Mouse (Mus musculus) heart, embryonic 14.5 days (tissue): Measurements from ENCODE around the gene Plekhm2. TPM values are rescaled to one million over a fixed set of nuclear protein-coding genes. Genes with fewer than 3 reads are reported as not detected.

Source experiments
- ATAC-seq: fragments of 200-750 bp; cut with Nextera tagmentation; 2 replicates; pipeline ENCODE4 v1.8.0; 2017; ENCODE audit warnings: low read depth, moderate TSS enrichment; ENCODE audit not compliant: insufficient number of reproducible peaks, insufficient read depth, low FRiP score
- H3K27ac ChIP-seq, 2 experiments: fragments of 200-500 bp in 1 of 2; fragments of 300-500 bp in 1 of 2; sonication (generic) in 1 of 2; replicated peaks in 1 of 2; 2 replicates each; pipeline ENCODE4 v1.5.1; 2012 to 2014; ENCODE audit warnings: low read depth in 2 of 2, low read length in 2 of 2, control low read depth in 1 of 2, mild to moderate bottlenecking in 1 of 2, mixed read lengths in 1 of 2; ENCODE audit not compliant: control insufficient read depth in 1 of 2, insufficient read depth in 1 of 2
- H3K27me3 ChIP-seq: fragments of 300-500 bp; sonication (generic); 2 replicates; pipeline ENCODE4 v1.6.1; 2014; ENCODE audit warnings: mild to moderate bottlenecking, low read length, control low read depth; ENCODE audit not compliant: control insufficient read depth, insufficient read depth
- H3K36me3 ChIP-seq: fragments of 300-500 bp; sonication (generic); 2 replicates; pipeline ENCODE4 v1.6.1; 2014; ENCODE audit warnings: mild to moderate bottlenecking, control low read depth, low read length, mixed read lengths; ENCODE audit not compliant: control insufficient read depth, insufficient read depth
- H3K4me1 ChIP-seq, 2 experiments: fragments of 200-500 bp in 1 of 2; fragments of 300-500 bp in 1 of 2; sonication (generic) in 1 of 2; 2 replicates each; pipeline ENCODE4 v1.6.1; 2012 to 2014; ENCODE audit warnings: low read length in 2 of 2, control low read depth in 1 of 2, mixed read lengths in 1 of 2; ENCODE audit not compliant: control insufficient read depth in 2 of 2, insufficient read depth in 2 of 2
- H3K4me2 ChIP-seq: fragments of 300-500 bp; sonication (generic); 2 replicates; pipeline ENCODE4 v1.6.1; 2014; ENCODE audit warnings: mild to moderate bottlenecking, low read length
- H3K4me3 ChIP-seq, 2 experiments: fragments of 200-500 bp in 1 of 2; fragments of 300-500 bp in 1 of 2; sonication (generic) in 1 of 2; 2 replicates each; pipeline ENCODE4 v1.5.1; 2012 to 2014; ENCODE audit warnings: low read length in 2 of 2, mild to moderate bottlenecking in 2 of 2, control low read depth in 1 of 2, low read depth in 1 of 2, moderate library complexity in 1 of 2; ENCODE audit not compliant: control insufficient read depth in 1 of 2, insufficient read depth in 1 of 2
- H3K9ac ChIP-seq: fragments of 300-500 bp; sonication (generic); 2 replicates; pipeline ENCODE4 v1.6.1; 2014; ENCODE audit warnings: mild to moderate bottlenecking, low read length
- H3K9me3 ChIP-seq: fragments of 300-500 bp; sonication (generic); 2 replicates; pipeline ENCODE4 v1.6.1; 2016; ENCODE audit warnings: low read length, control low read depth; ENCODE audit not compliant: control insufficient read depth
- WGBS: fragments of 180-500 bp; shearing (Covaris S2); extraction: QIAGEN DNeasy Blood & Tissue Kit; methylation state at CpG from one replicate; pipeline ENCODE4 v1.1.7; 2014; 5-methylcytosine and 5-hydroxymethylcytosine counted together
- polyA plus RNA-seq: library from polyadenylated mRNA; unstranded; fragments of >200 nt; fragmentation: Nextera tagmentation; extraction: Ambion mirVana; gene quantifications from 2 replicates; pipeline ENCODE4 v1.2.1, GENCODE M21; 2014

The Plekhm2 gene
- polyA plus RNA-seq, 1 experiment from 2014 or later: 7.8 TPM

DNA sequence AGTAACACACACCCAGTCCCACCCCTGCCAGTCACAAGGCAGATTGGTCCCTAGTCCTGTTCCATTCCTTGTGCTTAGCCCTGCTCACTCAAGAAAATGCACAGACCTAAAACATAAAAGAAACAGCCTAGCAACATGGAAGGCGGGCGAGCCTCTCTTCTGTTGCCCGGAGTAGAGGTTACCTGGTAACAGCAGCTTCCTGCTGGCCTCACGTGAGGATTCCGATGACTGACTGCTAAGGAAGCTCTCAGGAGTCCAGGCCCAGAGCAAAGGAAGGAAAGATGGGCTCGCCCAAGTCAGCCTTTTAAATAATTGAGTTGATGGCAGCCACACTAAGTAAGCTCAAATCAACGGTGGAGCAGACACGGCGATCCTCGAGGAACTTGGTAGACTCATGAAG is 12.8 kb downstream of the Plekhm2 start:
- Histone ChIP-seq H3K27me3 (no peaks in the 10 kb centered on the region), H3K4me2 (no peak overlapping the region), H3K9ac (no peak overlapping the region), H3K9me3 (no peaks in the 10 kb centered on the region), H3K27ac (no peak overlapping the region; a peak in 1 of 4 replicates), H3K36me3 (peaks cover 48% of the 10 kb centered on the region), H3K4me3 (no peak overlapping the region), H3K4me1 (peaks cover 11 to 21% of the 10 kb centered on the region in 2 experiments)
- WGBS: 87% methylated on average over 10 of the region's 10 CpGs
- no peak for ATAC-seq

DNA sequence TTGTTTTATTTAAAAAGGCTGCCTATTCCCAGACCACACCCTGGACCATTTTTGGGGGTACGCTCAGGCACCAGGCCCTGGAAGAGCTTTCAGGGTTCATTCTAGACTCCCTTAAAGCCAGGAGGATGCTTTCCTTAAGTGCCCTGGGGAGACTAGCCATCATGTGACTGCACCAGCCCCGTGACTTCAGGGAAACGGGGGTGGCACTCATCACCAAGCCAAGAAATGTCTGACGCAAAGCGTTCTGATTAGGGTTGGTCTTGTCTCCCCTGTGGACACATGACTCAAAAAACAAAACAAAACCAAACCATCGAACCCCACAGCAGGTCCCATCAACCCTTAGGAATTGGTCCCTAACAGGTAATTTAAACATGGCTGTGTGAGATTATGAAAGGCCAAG is 13.4 kb downstream of the Plekhm2 start:
- WGBS: 67% methylated on average over 6 of the region's 6 CpGs
- no peak overlapping the region; a peak in 1 of 4 replicates for H3K27ac ChIP-seq
- no peak for ATAC-seq

DNA sequence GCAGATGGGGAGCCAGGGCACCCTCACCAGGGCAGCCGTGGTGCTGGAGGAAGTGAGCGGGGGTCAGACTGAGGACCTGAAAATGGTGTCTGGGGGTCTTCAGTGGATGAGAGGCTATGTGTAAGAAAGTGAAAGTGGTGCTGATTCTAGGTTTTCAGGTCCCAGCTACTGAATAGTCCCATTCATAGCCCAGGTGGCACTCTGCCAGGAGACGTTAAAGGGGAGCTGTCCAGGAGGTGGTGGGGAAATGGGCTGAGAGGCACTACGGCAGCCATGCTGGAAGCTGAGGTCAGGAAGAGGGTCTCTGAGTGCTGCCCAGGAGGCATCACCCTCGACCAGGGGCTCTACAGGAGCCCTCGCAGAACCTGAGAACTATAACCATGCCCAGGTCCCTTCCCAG is 15.5 kb downstream of the Plekhm2 start:
- no peak overlapping the region for H3K9ac ChIP-seq
- ATAC-seq: no peak
- no peaks in the 10 kb centered on the region for H3K9me3 ChIP-seq
- no peak overlapping the region for H3K27ac ChIP-seq
- peaks cover 0 to 12% of the 10 kb centered on the region in 2 experiments; a peak in 3 of 4 replicates for H3K4me1 ChIP-seq
- H3K27me3 ChIP-seq: no peaks in the 10 kb centered on the region
- H3K4me2 ChIP-seq: no peak overlapping the region
- H3K36me3 ChIP-seq: peaks cover 37% of the 10 kb centered on the region
- no peak overlapping the region for H3K4me3 ChIP-seq
- WGBS: 67% methylated on average over 6 of the region's 6 CpGs

More for the DNA sequence above, 13.4 kb downstream of the Plekhm2 start:
- H3K4me1 ChIP-seq: peaks cover 4 to 15% of the 10 kb centered on the region in 2 experiments
- no peak overlapping the region for H3K9ac ChIP-seq
- peaks cover 43% of the 10 kb centered on the region for H3K36me3 ChIP-seq
- H3K4me2 ChIP-seq: no peak overlapping the region
- no peaks in the 10 kb centered on the region for H3K9me3 ChIP-seq
- no peaks in the 10 kb centered on the region for H3K27me3 ChIP-seq
- H3K4me3 ChIP-seq: no peak overlapping the region

DNA sequence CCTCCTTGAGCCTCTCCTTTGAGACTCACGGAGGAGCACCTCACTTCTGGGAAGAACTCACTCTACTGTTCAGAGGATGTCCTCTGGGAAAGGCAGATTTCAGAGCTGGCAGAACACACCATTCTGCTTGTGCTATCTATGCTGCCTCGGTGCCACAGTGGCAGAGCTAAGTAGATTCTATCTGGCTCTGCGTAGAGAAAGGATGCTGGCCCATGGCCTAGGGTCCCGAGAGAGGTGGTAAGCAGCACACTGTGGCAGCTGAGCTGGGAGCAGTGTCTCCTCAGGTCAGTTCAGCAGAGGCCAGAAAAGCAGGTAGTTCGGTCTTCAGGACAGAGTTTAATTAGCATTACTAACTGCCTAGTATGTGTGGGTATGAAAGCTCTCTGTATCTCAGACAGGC is 16.4 kb downstream of the Plekhm2 start:
- H3K4me2 ChIP-seq: no peak overlapping the region

DNA sequence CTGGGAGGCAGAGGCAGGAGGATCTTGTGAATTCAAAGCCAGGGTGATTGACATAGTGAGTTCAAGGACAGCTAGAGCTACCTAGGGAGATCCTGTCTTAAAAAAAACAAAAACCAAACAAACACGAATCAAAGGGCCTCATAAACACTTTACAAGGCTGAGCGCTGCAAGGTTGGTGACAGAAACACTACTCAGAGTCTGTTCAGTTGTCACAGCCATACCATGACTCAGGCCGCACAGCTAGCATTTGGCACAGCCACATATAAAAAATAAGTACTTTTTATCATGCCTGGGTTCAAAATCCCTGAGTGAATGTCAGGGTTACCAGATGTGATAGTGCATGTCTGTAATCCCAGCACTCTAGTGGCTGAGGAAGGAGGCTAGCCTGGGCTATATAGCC is 17.5 kb downstream of the Plekhm2 start:
- H3K36me3 ChIP-seq: peaks cover 27% of the 10 kb centered on the region
- no peaks in the 10 kb centered on the region for H3K27me3 ChIP-seq
- no peak overlapping the region for H3K4me2 ChIP-seq
- ATAC-seq: no peak
- H3K9me3 ChIP-seq: no peaks in the 10 kb centered on the region
- 88% methylated on average over 3 of the region's 3 CpGs for WGBS
- no peak overlapping the region for H3K4me3 ChIP-seq
- no peak overlapping the region for H3K9ac ChIP-seq
- peaks cover 17 to 32% of the 10 kb centered on the region in 2 experiments for H3K4me1 ChIP-seq
- no peak overlapping the region for H3K27ac ChIP-seq

More for the DNA sequence above, 16.4 kb downstream of the Plekhm2 start:
- no peak overlapping the region for H3K9ac ChIP-seq
- no peaks in the 10 kb centered on the region for H3K9me3 ChIP-seq
- 87% methylated on average over 5 of the region's 5 CpGs for WGBS
- no peak overlapping the region for H3K4me3 ChIP-seq
- peaks cover 27% of the 10 kb centered on the region for H3K36me3 ChIP-seq
- no peaks in the 10 kb centered on the region for H3K27me3 ChIP-seq
- ATAC-seq: no peak
- peaks cover 8 to 22% of the 10 kb centered on the region in 2 experiments for H3K4me1 ChIP-seq
- no peak overlapping the region for H3K27ac ChIP-seq

DNA sequence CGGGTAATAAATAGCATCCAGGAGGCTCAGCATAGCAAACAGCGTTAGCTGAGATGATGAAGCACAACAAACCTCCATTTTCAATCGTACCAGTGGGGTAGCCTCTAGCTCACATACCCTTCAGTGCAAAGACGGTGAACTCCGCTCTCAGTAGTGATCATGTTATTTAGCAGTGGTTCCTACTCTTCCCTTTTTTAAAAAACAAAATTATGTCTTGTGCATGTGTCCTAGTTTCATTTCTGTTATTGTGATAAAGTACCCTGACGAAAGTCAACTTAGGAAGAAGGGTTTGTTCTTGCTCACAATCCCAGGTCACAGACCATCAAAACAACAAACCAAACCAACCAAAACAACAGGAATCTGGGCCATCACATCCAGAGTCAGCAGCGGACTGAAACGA is 18.7 kb downstream of the Plekhm2 start:
- peaks cover 29% of the 10 kb centered on the region for H3K36me3 ChIP-seq
- no peaks in the 10 kb centered on the region for H3K9me3 ChIP-seq
- H3K4me1 ChIP-seq: peaks cover 17 to 33% of the 10 kb centered on the region in 2 experiments
- H3K27ac ChIP-seq: no peak overlapping the region
- 93% methylated on average over 8 of the region's 8 CpGs for WGBS
- H3K27me3 ChIP-seq: no peaks in the 10 kb centered on the region
- no peak overlapping the region for H3K9ac ChIP-seq
- no peak overlapping the region for H3K4me2 ChIP-seq
- no peak overlapping the region for H3K4me3 ChIP-seq
- no peak for ATAC-seq

DNA sequence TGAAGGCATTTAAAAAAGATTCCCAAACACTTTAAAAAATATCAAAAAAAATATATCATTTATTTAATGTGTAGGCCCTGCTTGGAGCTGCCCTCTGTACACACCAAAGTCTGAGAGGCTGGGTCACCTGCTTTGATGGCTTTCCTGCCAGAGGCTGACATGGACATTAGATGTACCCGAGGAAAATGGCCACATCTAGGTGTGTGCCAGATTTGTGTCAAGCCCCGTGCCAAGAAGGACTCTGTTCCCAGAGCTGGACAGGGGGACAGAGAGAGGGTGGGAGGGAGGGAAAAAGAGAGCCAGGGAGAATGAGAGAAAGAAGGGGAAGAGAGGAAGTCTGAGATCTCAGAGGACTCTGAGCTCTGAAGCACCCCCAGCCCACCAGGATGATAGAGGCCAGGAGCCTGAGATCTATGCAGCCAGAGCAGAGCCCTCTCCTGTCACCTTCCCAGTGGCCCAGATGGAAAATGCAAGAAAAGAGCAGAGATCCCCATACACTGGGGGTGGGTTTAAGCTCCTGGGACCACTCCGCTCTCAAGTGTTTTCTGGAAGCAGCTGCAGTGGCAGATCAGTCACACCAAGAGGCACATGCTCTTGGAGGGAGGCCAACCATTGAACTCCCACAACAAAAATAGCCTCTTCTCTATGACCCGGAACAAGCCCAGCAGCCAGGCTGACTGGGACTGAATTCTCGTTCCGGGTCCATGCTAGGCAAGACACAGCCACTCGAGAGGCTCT is 21.4 kb downstream of the Plekhm2 start:
- 11% methylated on average over 7 of the region's 7 CpGs for WGBS
- no peaks in the 10 kb centered on the region for H3K27me3 ChIP-seq
- H3K4me3 ChIP-seq: no peak overlapping the region
- peak overlapping the region; percentile 96 to 98 for H3K27ac ChIP-seq
- peak overlapping the region; percentile 26 for H3K9ac ChIP-seq
- H3K9me3 ChIP-seq: no peaks in the 10 kb centered on the region
- H3K4me2 ChIP-seq: peak overlapping the region; percentile 53
- peaks cover 47% of the 10 kb centered on the region for H3K36me3 ChIP-seq
- H3K4me1 ChIP-seq: peaks cover 17 to 28% of the 10 kb centered on the region in 2 experiments
- peak; percentile 78 for ATAC-seq
